Mouse (Mus musculus): ENCODE measurements around the gene Sh2d4b. TPM values are rescaled to one million over a fixed set of nuclear protein-coding genes. Genes with fewer than 3 reads are reported as not detected.

Sh2d4b gene
- polyA plus RNA-seq, 1 experiment from 2014 or later = 0.96 TPM

- no peak for DNase-seq (ENCODE audit: low spot score)
- Histone ChIP-seq H3K9me3 (ENCODE audit: control insufficient read depth, low read length) (no peaks in the 10 kb centered on the region), H3K27me3 (ENCODE audit: control insufficient read depth, insufficient read depth, low read length) (no peaks in the 10 kb centered on the region), H3K27ac (ENCODE audit: low read depth, low read length) (no peak overlapping the region), H3K36me3 (ENCODE audit: control insufficient read depth, insufficient read depth, low read length) (no peaks in the 10 kb centered on the region), H3K4me3 (ENCODE audit: low read depth, low read length) (no peak overlapping the region), H3K4me1 (replicated peaks; ENCODE audit: control insufficient read depth, insufficient read depth, low read length) (no peaks in the 10 kb centered on the region), H3K4me2 (ENCODE audit: low read depth, low read length, severe bottlenecking) (no peak overlapping the region), H3K9ac (ENCODE audit: low read length) (no peak overlapping the region)
- ATAC-seq (replicated peaks; ENCODE audit: low FRiP score) = no peak
- WGBS = 80% methylated on average over 5 of the region's 5 CpGs
Measured at GRCm38 (mm10) chr14:40852978-40853377, 40.1 kb downstream of the Sh2d4b start.

GRCm38 (mm10) chr14:40837397-40837796 is 55.7 kb downstream of the Sh2d4b start:
- H3K27ac ChIP-seq (ENCODE audit: low read depth, low read length) = no peak overlapping the region
- H3K9me3 ChIP-seq (ENCODE audit: control insufficient read depth, low read length) = no peaks in the 10 kb centered on the region
- H3K27me3 ChIP-seq (ENCODE audit: control insufficient read depth, insufficient read depth, low read length) = no peaks in the 10 kb centered on the region
- no peak for DNase-seq (ENCODE audit: low spot score)
- H3K9ac ChIP-seq (ENCODE audit: low read length) = no peak overlapping the region
- H3K4me2 ChIP-seq (ENCODE audit: low read depth, low read length, severe bottlenecking) = no peak overlapping the region
- no peak for ATAC-seq (replicated peaks; ENCODE audit: low FRiP score)
- H3K36me3 ChIP-seq (ENCODE audit: control insufficient read depth, insufficient read depth, low read length) = no peaks in the 10 kb centered on the region
- H3K4me3 ChIP-seq (ENCODE audit: low read depth, low read length) = no peak overlapping the region
- no peaks in the 10 kb centered on the region for H3K4me1 ChIP-seq (replicated peaks; ENCODE audit: control insufficient read depth, insufficient read depth, low read length)

- no peak overlapping the region for H3K27ac ChIP-seq (ENCODE audit: low read depth, low read length)
- no peaks in the 10 kb centered on the region for H3K27me3 ChIP-seq (ENCODE audit: control insufficient read depth, insufficient read depth, low read length)
Measured at GRCm38 (mm10) chr14:40830505-40830904, 62.6 kb downstream of the Sh2d4b start.

GRCm38 (mm10) chr14:40830094-40830493 is 63.0 kb downstream of the Sh2d4b start:
- Histone ChIP-seq H3K4me2 (ENCODE audit: low read depth, low read length, severe bottlenecking) (no peak overlapping the region), H3K27ac (ENCODE audit: low read depth, low read length) (no peak overlapping the region), H3K4me1 (replicated peaks; ENCODE audit: control insufficient read depth, insufficient read depth, low read length) (no peaks in the 10 kb centered on the region), H3K36me3 (ENCODE audit: control insufficient read depth, insufficient read depth, low read length) (no peaks in the 10 kb centered on the region), H3K27me3 (ENCODE audit: control insufficient read depth, insufficient read depth, low read length) (no peaks in the 10 kb centered on the region), H3K4me3 (ENCODE audit: low read depth, low read length) (no peak overlapping the region), H3K9ac (ENCODE audit: low read length) (no peak overlapping the region), H3K9me3 (ENCODE audit: control insufficient read depth, low read length) (no peaks in the 10 kb centered on the region)
- no peak for DNase-seq (ENCODE audit: low spot score)
- 86% methylated on average over 11 of the region's 11 CpGs for WGBS
- ATAC-seq (replicated peaks; ENCODE audit: low FRiP score) = no peak

More at GRCm38 (mm10) chr14:40830505-40830904, 62.6 kb downstream of the Sh2d4b start:
- DNase-seq (ENCODE audit: low spot score) (no peak), ATAC-seq (replicated peaks; ENCODE audit: low FRiP score) (no peak)
- WGBS = 91% methylated on average over 9 of the region's 9 CpGs
- no peaks in the 10 kb centered on the region for H3K9me3 ChIP-seq (ENCODE audit: control insufficient read depth, low read length)
- no peak overlapping the region for H3K4me2 ChIP-seq (ENCODE audit: low read depth, low read length, severe bottlenecking)
- H3K4me3 ChIP-seq (ENCODE audit: low read depth, low read length) = no peak overlapping the region
- H3K36me3 ChIP-seq (ENCODE audit: control insufficient read depth, insufficient read depth, low read length) = no peaks in the 10 kb centered on the region
- no peaks in the 10 kb centered on the region for H3K4me1 ChIP-seq (replicated peaks; ENCODE audit: control insufficient read depth, insufficient read depth, low read length)
- H3K9ac ChIP-seq (ENCODE audit: low read length) = no peak overlapping the region

- no peaks in the 10 kb centered on the region for H3K27me3 ChIP-seq (ENCODE audit: control insufficient read depth, insufficient read depth, low read length)
- no peak overlapping the region for H3K4me2 ChIP-seq (ENCODE audit: low read depth, low read length, severe bottlenecking)
- H3K27ac ChIP-seq (ENCODE audit: low read depth, low read length) = no peak overlapping the region
- H3K4me1 ChIP-seq (replicated peaks; ENCODE audit: control insufficient read depth, insufficient read depth, low read length) = no peaks in the 10 kb centered on the region
- no peaks in the 10 kb centered on the region for H3K9me3 ChIP-seq (ENCODE audit: control insufficient read depth, low read length)
- no peaks in the 10 kb centered on the region for H3K36me3 ChIP-seq (ENCODE audit: control insufficient read depth, insufficient read depth, low read length)
- no peak overlapping the region for H3K4me3 ChIP-seq (ENCODE audit: low read depth, low read length)
- 76% methylated on average over 2 of the region's 2 CpGs for WGBS
- no peak for DNase-seq (ENCODE audit: low spot score)
- H3K9ac ChIP-seq (ENCODE audit: low read length) = no peak overlapping the region
- ATAC-seq (replicated peaks; ENCODE audit: low FRiP score) = no peak
Measured at GRCm38 (mm10) chr14:40818051-40818450, 75.0 kb downstream of the Sh2d4b start.

- H3K4me2 ChIP-seq (ENCODE audit: low read depth, low read length, severe bottlenecking) = no peak overlapping the region
- no peaks in the 10 kb centered on the region for H3K4me1 ChIP-seq (replicated peaks; ENCODE audit: control insufficient read depth, insufficient read depth, low read length)
- WGBS = 91% methylated on average over 5 of the region's 5 CpGs
- no peaks in the 10 kb centered on the region for H3K9me3 ChIP-seq (ENCODE audit: control insufficient read depth, low read length)
- DNase-seq (ENCODE audit: low spot score) (no peak), ATAC-seq (replicated peaks; ENCODE audit: low FRiP score) (no peak)
- no peaks in the 10 kb centered on the region for H3K36me3 ChIP-seq (ENCODE audit: control insufficient read depth, insufficient read depth, low read length)
- H3K27ac ChIP-seq (ENCODE audit: low read depth, low read length) = no peak overlapping the region
- H3K4me3 ChIP-seq (ENCODE audit: low read depth, low read length) = no peak overlapping the region
- no peak overlapping the region for H3K9ac ChIP-seq (ENCODE audit: low read length)
- H3K27me3 ChIP-seq (ENCODE audit: control insufficient read depth, insufficient read depth, low read length) = no peaks in the 10 kb centered on the region
Measured at GRCm38 (mm10) chr14:40816715-40817114, 76.4 kb downstream of the Sh2d4b start.

GRCm38 (mm10) chr14:40791606-40792005 is 101.5 kb downstream of the Sh2d4b start:
- Histone ChIP-seq H3K4me1 (replicated peaks; ENCODE audit: control insufficient read depth, insufficient read depth, low read length) (no peaks in the 10 kb centered on the region), H3K36me3 (ENCODE audit: control insufficient read depth, insufficient read depth, low read length) (no peaks in the 10 kb centered on the region), H3K9me3 (ENCODE audit: control insufficient read depth, low read length) (no peaks in the 10 kb centered on the region), H3K27ac (ENCODE audit: low read depth, low read length) (no peak overlapping the region), H3K27me3 (ENCODE audit: control insufficient read depth, insufficient read depth, low read length) (no peaks in the 10 kb centered on the region), H3K9ac (ENCODE audit: low read length) (no peak overlapping the region), H3K4me3 (ENCODE audit: low read depth, low read length) (no peak overlapping the region), H3K4me2 (ENCODE audit: low read depth, low read length, severe bottlenecking) (no peak overlapping the region)
- DNase-seq (ENCODE audit: low spot score) = peak; percentile 71
- ATAC-seq (replicated peaks; ENCODE audit: low FRiP score) = peak; percentile 68
- 61% methylated on average over 1 of the region's 1 CpGs for WGBS

- Histone ChIP-seq H3K27ac (ENCODE audit: low read depth, low read length) (no peak overlapping the region), H3K9ac (ENCODE audit: low read length) (no peak overlapping the region), H3K4me3 (ENCODE audit: low read depth, low read length) (no peak overlapping the region), H3K36me3 (ENCODE audit: control insufficient read depth, insufficient read depth, low read length) (no peaks in the 10 kb centered on the region), H3K4me1 (replicated peaks; ENCODE audit: control insufficient read depth, insufficient read depth, low read length) (no peaks in the 10 kb centered on the region), H3K27me3 (ENCODE audit: control insufficient read depth, insufficient read depth, low read length) (no peaks in the 10 kb centered on the region), H3K4me2 (ENCODE audit: low read depth, low read length, severe bottlenecking) (no peak overlapping the region), H3K9me3 (ENCODE audit: control insufficient read depth, low read length) (no peaks in the 10 kb centered on the region)
- 36% methylated on average over 3 of the region's 3 CpGs for WGBS
- ATAC-seq (replicated peaks; ENCODE audit: low FRiP score) (peak; percentile 77), DNase-seq (ENCODE audit: low spot score) (peak; percentile 69)
Measured at GRCm38 (mm10) chr14:40789110-40789509, 104.0 kb downstream of the Sh2d4b start.

- H3K4me1 ChIP-seq (replicated peaks; ENCODE audit: control insufficient read depth, insufficient read depth, low read length) = no peaks in the 10 kb centered on the region
- no peak overlapping the region for H3K27ac ChIP-seq (ENCODE audit: low read depth, low read length)
- no peak overlapping the region for H3K4me3 ChIP-seq (ENCODE audit: low read depth, low read length)
- H3K4me2 ChIP-seq (ENCODE audit: low read depth, low read length, severe bottlenecking) = no peak overlapping the region
- H3K27me3 ChIP-seq (ENCODE audit: control insufficient read depth, insufficient read depth, low read length) = no peaks in the 10 kb centered on the region
- DNase-seq (ENCODE audit: low spot score) (no peak), ATAC-seq (replicated peaks; ENCODE audit: low FRiP score) (peak; percentile 72)
- no peak overlapping the region for H3K9ac ChIP-seq (ENCODE audit: low read length)
- no peaks in the 10 kb centered on the region for H3K9me3 ChIP-seq (ENCODE audit: control insufficient read depth, low read length)
- WGBS = 51% methylated on average over 7 of the region's 7 CpGs
- no peaks in the 10 kb centered on the region for H3K36me3 ChIP-seq (ENCODE audit: control insufficient read depth, insufficient read depth, low read length)
Measured at GRCm38 (mm10) chr14:40769097-40770090, 123.7 kb downstream of the Sh2d4b start.
